Mouse (Mus musculus): ENCODE measurements around the gene Zmynd8.

GRCm38 (mm10) chr2:165907199-165907598 lies 8.4 kb upstream of the Zmynd8 start:
- TF ChIP-seq CTCF (IDR thresholded peaks at IDR 0.05; ENCODE audit: insufficient read depth, low read length), result no peak
- no peak for TF ChIP-seq POLR2A (IDR thresholded peaks at IDR 0.05; ENCODE audit: borderline replicate concordance, extremely low read depth, low read depth, low read length)
